Mouse (Mus musculus) Patski (cell line): ENCODE measurements around the gene Chrna1. TPM values are rescaled to one million over a fixed set of nuclear protein-coding genes. Genes with fewer than 3 reads are reported as not detected.

Experiments used
- ATAC-seq: fragments of 100-300 bp; one replicate; pipeline ENCODE4 v1.8.0; 2021
- CTCF ChIA-PET: fragments of 350-600 bp; sonication (Branson Sonifier 250); formaldehyde crosslinking; loops from one replicate; lab custom pipeline; 2022; ENCODE audit warnings: inconsistent platforms; lab: Charles Lee
- POLR2A ChIA-PET: fragments of 350-600 bp; sonication (Branson Sonifier 250); formaldehyde crosslinking; loops from one replicate; lab custom pipeline; 2022; ENCODE audit warnings: antibody characterized with exemption, inconsistent platforms; lab: Charles Lee
- DNase-seq: peaks from one replicate; pipeline ENCODE4 v3.0.0-alpha.2; 2011; ENCODE audit warnings: low read depth, low spot score
- H3K27me3 ChIP-seq: fragments of 371-371 bp; one replicate; pipeline ENCODE4 v1.5.1; 2021
- CTCF ChIP-seq: fragments of 100-300 bp; IDR thresholded peaks from one replicate; pipeline ENCODE4 v1.5.1; 2021
- in situ Hi-C: fragments of 300-500 bp; cut with MboI; formaldehyde crosslinking; loops from 3 replicates; pipeline ENCODE4 v1.11.1; 2018; ENCODE audit warnings: low pct_unique_long_range_greater_than_20kb, mixed read lengths
- polyA plus RNA-seq: library from polyadenylated mRNA; unstranded; gene quantifications from one replicate; pipeline ENCODE4 v1.2.3, GENCODE M21; 2021

Chrna1 gene
- polyA plus RNA-seq, 1 experiment from 2014 or later, result 0.05 TPM

DNA sequence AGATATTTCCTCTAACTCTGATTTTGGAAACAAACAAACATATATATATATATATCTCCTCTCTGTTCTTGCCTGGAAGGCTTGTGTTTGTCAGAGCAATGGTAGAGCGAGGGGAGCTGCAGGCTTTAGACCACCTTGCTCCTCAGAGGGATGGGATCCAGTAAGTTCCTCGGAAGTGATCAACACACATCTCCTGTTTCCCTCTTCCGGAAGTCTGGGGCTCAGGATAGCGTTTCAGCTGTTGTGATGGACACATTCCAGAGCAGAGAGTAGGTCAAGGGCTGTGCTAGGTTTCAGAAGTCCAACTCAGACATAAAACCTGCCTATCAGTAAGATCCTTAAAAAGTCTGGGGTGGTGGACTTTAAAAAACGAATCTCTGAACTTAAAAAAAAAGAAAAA is 970 bp downstream of the Chrna1 start:
- H3K27me3 ChIP-seq, result no peaks in the 10 kb centered on the region
- TF ChIP-seq CTCF, result no peak
- ATAC-seq (no peak), DNase-seq (no peak)
- in situ Hi-C loops, result no loop called here
- ChIA-PET POLR2A (no interaction called here), CTCF (interaction anchor here (1.5 to 2.3 kb wide), 2 partner anchors 12 to 167 kb away, joined by 7 to 12 read pairs; no protein-coding TSS in a partner anchor)

DNA sequence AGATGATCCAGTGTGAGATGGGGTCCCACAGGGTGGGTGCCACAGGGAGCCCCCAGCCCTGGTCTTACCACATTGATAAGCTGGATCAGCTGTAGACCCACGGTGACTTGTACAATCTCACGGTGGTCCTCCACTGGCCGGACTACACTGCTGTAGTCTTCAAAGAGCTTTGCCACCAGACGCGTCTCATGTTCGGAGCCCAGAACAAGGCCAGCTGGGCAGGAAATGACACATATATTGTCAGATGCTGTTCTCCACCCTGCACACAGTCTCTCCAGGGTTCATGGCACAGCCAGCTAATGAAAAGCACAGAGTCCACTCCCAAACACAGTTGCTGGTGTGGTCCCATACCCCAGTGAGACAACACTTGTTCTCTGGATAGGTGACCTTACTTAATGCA is 5.7 kb downstream of the Chrna1 start:
- H3K27me3 ChIP-seq, result no peaks in the 10 kb centered on the region
- no peak for ATAC-seq
- no peak for DNase-seq
- ChIA-PET POLR2A (no interaction called here), CTCF (interaction anchor here (2.1 kb wide), 1 partner anchor 10 kb away, joined by 9 read pairs; no protein-coding TSS in a partner anchor)
- no peak for TF ChIP-seq CTCF
- in situ Hi-C loops, result loop anchor here (25.0 kb wide), 1 partner anchor 1088 kb away; the partner anchor contains the start of genes Evx2 and Hoxd13

- DNase-seq, result no peak
- POLR2A ChIA-PET, result no interaction called here
- CTCF ChIA-PET, result interaction anchor here (0.9 to 2.9 kb wide), 2 partner anchors 11 to 168 kb away, joined by 3 to 10 read pairs; no protein-coding TSS in a partner anchor
- TF ChIP-seq CTCF, result no peak
- in situ Hi-C loops, result loop anchor here (25.0 kb wide), 1 partner anchor 1089 kb away; the partner anchor contains the start of genes Evx2 and Hoxd13
- no peak for ATAC-seq
- no peaks in the 10 kb centered on the region for H3K27me3 ChIP-seq
Observed at GRCm38 (mm10) chr2:73573556-73573955, 6.6 kb downstream of the Chrna1 start.

DNA sequence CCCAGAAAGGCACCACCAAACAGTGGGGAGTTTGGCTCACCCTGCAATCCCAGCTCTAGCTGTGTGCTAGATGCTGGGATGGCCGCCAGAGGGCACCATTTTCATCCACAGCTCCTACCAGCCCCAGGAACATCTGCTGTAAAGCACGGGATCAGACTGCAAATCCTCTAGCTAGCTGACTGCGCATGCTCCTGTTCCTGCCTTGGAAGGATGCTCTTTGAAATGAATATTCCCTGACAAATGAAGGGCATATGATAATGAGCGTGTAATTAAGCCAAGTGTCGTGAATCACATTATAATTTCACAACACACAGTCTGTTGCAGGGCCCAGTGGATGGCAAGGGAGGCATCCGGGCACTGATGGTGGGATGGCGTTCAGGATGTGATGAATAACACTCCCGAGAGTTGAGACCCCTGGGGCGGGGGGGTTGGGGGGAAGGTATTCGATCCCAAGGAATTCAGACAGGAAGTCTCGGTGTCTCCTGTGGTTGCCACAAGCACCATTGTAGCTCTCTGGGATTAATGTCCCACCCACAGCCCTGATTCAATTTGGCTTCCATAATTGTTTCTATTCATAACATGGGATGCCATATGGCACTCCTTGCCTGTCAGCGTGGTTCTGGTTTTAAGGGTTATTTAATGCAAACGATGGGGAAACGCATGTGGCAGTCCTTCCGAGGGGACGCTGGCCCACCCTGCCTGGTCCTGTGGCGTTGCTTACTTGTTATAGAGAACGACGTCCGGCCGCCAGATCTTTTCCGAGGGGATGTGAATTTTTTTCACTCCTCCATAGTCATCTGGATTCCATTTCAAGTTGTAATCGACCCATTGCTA is 7.4 kb downstream of the Chrna1 start:
- H3K27me3 ChIP-seq, result no peaks in the 10 kb centered on the region
- TF ChIP-seq CTCF, result peak; percentile 90
- CTCF ChIA-PET, result interaction anchor here (0.8 to 2.9 kb wide), 10 partner anchors 12 to 323 kb away, joined by 3 to 10 read pairs (median 4); no protein-coding TSS in a partner anchor
- POLR2A ChIA-PET, result no interaction called here
- DNase-seq, result no peak
- in situ Hi-C loops, result loop anchor here (25.0 kb wide), 1 partner anchor 1090 kb away; the partner anchor contains the start of genes Evx2 and Hoxd13
- peak; percentile 65 for ATAC-seq

DNA sequence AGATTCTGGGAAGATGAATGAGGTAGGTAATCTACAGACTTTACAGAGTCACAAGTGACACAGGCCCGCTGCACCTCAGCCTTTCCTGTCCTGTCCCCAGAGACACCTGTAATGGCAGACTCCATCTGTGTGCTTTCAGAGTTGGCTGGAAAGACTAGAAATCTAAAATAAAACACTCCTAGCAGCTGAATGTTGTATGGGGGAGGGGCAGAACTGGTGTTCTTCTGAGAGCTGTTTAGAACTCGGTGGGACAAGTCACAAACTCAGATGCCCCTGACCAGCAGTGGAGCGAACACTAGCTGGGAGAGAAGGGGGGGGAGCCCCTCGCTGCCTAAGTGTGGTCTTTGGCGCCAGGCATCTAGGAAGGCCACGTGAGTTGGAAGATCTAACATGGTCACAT is 8.2 kb downstream of the Chrna1 start:
- ATAC-seq, result no peak
- in situ Hi-C loops, result loop anchor here (25.0 kb wide), 1 partner anchor 1090 kb away; the partner anchor contains the start of genes Evx2 and Hoxd13
- POLR2A ChIA-PET, result no interaction called here

GRCm38 (mm10) chr2:73571304-73571703 is 8.8 kb downstream of the Chrna1 start:
- ATAC-seq (no peak), DNase-seq (no peak)
- in situ Hi-C loops, result loop anchor here (25.0 kb wide), 1 partner anchor 1091 kb away; the partner anchor contains the start of genes Evx2 and Hoxd13
- H3K27me3 ChIP-seq, result no peaks in the 10 kb centered on the region
- ChIA-PET CTCF (interaction anchor here (0.6 to 2.9 kb wide), 4 partner anchors 11 to 142 kb away, joined by 3 to 10 read pairs (median 4); no protein-coding TSS in a partner anchor), POLR2A (no interaction called here)
- no peak for TF ChIP-seq CTCF

More for the DNA sequence above, 8.2 kb downstream of the Chrna1 start:
- no peak for DNase-seq
- CTCF ChIA-PET, result interaction anchor here (0.6 to 2.9 kb wide), 9 partner anchors 11 to 324 kb away, joined by 3 to 10 read pairs (median 4); no protein-coding TSS in a partner anchor
- TF ChIP-seq CTCF, result no peak
- no peaks in the 10 kb centered on the region for H3K27me3 ChIP-seq

DNA sequence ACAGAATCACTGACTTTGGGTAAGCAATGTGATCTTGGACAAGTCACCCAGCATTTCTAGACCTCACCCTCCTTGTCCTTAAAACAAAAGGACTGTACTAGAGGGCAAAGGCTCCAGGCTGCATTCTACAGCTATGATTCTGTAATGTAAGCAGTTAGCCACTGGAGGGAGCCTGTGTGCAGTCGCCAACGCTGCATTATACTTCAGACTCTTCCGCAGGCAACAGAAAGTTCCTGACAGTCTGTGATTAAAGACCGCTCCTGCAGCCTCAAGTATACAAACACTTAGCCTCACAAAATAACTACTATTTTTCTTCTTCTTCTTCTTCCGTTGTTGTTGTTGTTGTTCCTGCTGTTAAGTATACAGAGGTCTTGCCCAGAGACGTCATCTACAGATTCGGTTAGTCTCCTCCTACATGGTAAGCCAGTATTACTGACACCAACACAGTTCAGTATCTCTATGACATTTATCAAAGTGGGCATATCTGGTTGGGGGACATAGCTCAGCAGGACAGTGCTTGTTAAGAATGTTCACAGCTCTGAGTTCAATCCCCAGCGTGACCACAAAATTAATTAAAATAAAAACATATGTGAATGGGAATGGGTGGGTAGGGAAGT is 13.0 kb downstream of the Chrna1 start:
- no peaks in the 10 kb centered on the region for H3K27me3 ChIP-seq
- in situ Hi-C loops, result loop anchor here (25.0 kb wide), 1 partner anchor 1095 kb away; the partner anchor contains the start of genes Evx2 and Hoxd13
- no peak for DNase-seq
- peak; percentile 91 for TF ChIP-seq CTCF
- peak; percentile 65 for ATAC-seq
- CTCF ChIA-PET, result interaction anchor here (0.6 to 2.3 kb wide), 9 partner anchors 9 to 206 kb away, joined by 3 to 35 read pairs (median 4); partner anchors contain the start of gene Chrna1
- POLR2A ChIA-PET, result no interaction called here

DNA sequence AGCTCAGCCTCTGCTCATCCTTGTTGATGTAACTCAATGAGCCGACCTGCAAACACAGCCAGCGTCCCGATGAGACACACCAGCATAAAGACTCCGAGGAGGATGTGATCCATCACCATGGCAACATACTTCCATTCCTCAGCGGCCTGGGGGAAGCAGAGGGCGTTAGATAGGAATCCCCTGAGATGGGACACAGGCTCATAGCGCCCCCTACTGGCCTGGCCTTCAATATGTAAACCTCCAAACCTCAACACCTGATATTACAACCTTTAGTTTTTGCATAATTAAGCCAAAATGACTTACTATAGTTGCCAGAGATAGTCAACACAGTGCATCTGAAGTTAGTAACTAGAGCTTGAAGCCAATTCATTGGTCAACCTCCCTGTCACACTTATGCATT is 14.0 kb downstream of the Chrna1 start:
- ChIA-PET POLR2A (no interaction called here), CTCF (interaction anchor here (1.3 to 2.3 kb wide), 6 partner anchors 10 to 207 kb away, joined by 4 to 35 read pairs (median 8); partner anchors contain the start of gene Chrna1)
- DNase-seq (no peak), ATAC-seq (no peak)
- no peaks in the 10 kb centered on the region for H3K27me3 ChIP-seq
- in situ Hi-C loops, result loop anchor here (25.0 kb wide), 1 partner anchor 1096 kb away; the partner anchor contains the start of genes Evx2 and Hoxd13
- TF ChIP-seq CTCF, result peak; percentile 61

DNA sequence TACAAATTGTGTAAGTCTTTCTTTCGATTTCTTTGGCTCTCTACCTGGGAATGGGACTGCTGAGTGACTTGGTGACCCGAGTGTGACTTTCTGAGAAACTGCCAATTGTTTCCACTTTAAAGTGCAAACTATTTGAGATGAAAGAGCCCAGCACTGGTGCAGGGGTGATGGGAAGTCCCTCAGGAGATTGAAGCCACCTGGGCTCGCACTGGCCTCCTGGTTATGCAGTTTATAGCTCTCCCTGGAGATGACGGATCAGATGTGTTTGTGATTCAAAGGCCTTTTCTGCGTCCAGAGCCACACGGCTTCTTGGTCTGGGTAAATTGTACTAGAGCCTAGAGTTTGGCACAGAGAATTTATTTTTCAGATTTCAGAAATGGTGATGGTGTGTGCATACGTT is 16.4 kb downstream of the Chrna1 start:
- H3K27me3 ChIP-seq, result no peaks in the 10 kb centered on the region
- TF ChIP-seq CTCF, result no peak
- ChIA-PET POLR2A (no interaction called here), CTCF (no interaction called here)
- DNase-seq, result no peak
- no peak for ATAC-seq
- in situ Hi-C loops, result loop anchor here (25.0 kb wide), 1 partner anchor 1099 kb away; the partner anchor contains the start of genes Evx2 and Hoxd13

- no peak for ATAC-seq
- POLR2A ChIA-PET, result no interaction called here
- no peak for TF ChIP-seq CTCF
- CTCF ChIA-PET, result no interaction called here
- in situ Hi-C loops, result loop anchor here (25.0 kb wide), 1 partner anchor 1100 kb away; the partner anchor contains the start of genes Evx2 and Hoxd13
- DNase-seq, result no peak
- H3K27me3 ChIP-seq, result no peaks in the 10 kb centered on the region
Observed at GRCm38 (mm10) chr2:73562656-73563055, 17.5 kb downstream of the Chrna1 start.
